Mouse (Mus musculus) common myeloid progenitor, adult 5-6 weeks (primary cell): ENCODE data around the gene L3mbtl3. TPM values are rescaled to one million over a fixed set of nuclear protein-coding genes. Genes with fewer than 3 reads are reported as not detected.

Experiments used
- ATAC-seq: replicated peaks from 2 replicates; pipeline ENCODE4 v1.8.0; 2016; ENCODE audit warnings: low read depth, mild to moderate bottlenecking, moderate TSS enrichment, inconsistent platforms; ENCODE audit not compliant: poor library complexity, severe bottlenecking
- total RNA-seq: library from RNA; stranded (forward); fragments of 200-1000, 187-1606 nt; gene quantifications from 2 replicates; pipeline ENCODE4 v1.2.3, GENCODE M21; 2017

Gene L3mbtl3
- 27.2 and 31.3 TPM in 2 replicates for total RNA-seq

- ATAC-seq: peak; percentile 73
Observed at GRCm38 (mm10) chr10:26375790-26376545, at the start of gene L3mbtl3. L3mbtl3 (minus strand) TSS chr10:26375971.

GRCm38 (mm10) chr10:26421168-26421567 lies 45.4 kb upstream of the L3mbtl3 start:
- peak; percentile 84 for ATAC-seq

GRCm38 (mm10) chr10:26388656-26389055 lies 12.9 kb upstream of the L3mbtl3 start:
- ATAC-seq: no peak

- no peak for ATAC-seq
Observed at GRCm38 (mm10) chr10:26377332-26377602, 1.5 kb upstream of the L3mbtl3 start.

GRCm38 (mm10) chr10:26376546-26377331 lies 968 bp upstream of the L3mbtl3 start:
- peak; percentile 17 for ATAC-seq

GRCm38 (mm10) chr10:26375351-26375751 lies 420 bp downstream of the L3mbtl3 start:
- ATAC-seq: peak; percentile 26

- no peak for ATAC-seq
Observed at GRCm38 (mm10) chr10:26374436-26375311, 1.1 kb downstream of the L3mbtl3 start.

GRCm38 (mm10) chr10:26373951-26374435 lies 1.8 kb downstream of the L3mbtl3 start:
- ATAC-seq: 0 out of 2 replicates have a peak, but pooled peaks have one; percentile 13

- ATAC-seq: peak; percentile 61
Observed at GRCm38 (mm10) chr10:26372940-26373931, 2.5 kb downstream of the L3mbtl3 start.

GRCm38 (mm10) chr10:26371416-26371815 lies 4.4 kb downstream of the L3mbtl3 start:
- ATAC-seq: no peak

- ATAC-seq: no peak
Observed at GRCm38 (mm10) chr10:26364942-26365341, 10.8 kb downstream of the L3mbtl3 start.

GRCm38 (mm10) chr10:26364326-26364856 lies 11.4 kb downstream of the L3mbtl3 start:
- peak; percentile 86 for ATAC-seq

- ATAC-seq: no peak
Observed at GRCm38 (mm10) chr10:26363605-26364004, 12.2 kb downstream of the L3mbtl3 start.

GRCm38 (mm10) chr10:26358798-26359197 lies 17.0 kb downstream of the L3mbtl3 start:
- ATAC-seq: no peak

GRCm38 (mm10) chr10:26358231-26358630 lies 17.5 kb downstream of the L3mbtl3 start:
- ATAC-seq: no peak

GRCm38 (mm10) chr10:26353781-26354180 lies 22.0 kb downstream of the L3mbtl3 start:
- ATAC-seq: no peak

- no peak for ATAC-seq
Observed at GRCm38 (mm10) chr10:26351129-26351738, 24.5 kb downstream of the L3mbtl3 start.

GRCm38 (mm10) chr10:26350153-26350552 lies 25.6 kb downstream of the L3mbtl3 start:
- no peak for ATAC-seq
